Mouse (Mus musculus): ENCODE data around the gene Pef1. TPM values are rescaled to one million over a fixed set of nuclear protein-coding genes. Genes with fewer than 3 reads are reported as not detected.

The Pef1 gene
- total RNA-seq, 1 experiment from 2014 or later, result 15.4 TPM

DNA sequence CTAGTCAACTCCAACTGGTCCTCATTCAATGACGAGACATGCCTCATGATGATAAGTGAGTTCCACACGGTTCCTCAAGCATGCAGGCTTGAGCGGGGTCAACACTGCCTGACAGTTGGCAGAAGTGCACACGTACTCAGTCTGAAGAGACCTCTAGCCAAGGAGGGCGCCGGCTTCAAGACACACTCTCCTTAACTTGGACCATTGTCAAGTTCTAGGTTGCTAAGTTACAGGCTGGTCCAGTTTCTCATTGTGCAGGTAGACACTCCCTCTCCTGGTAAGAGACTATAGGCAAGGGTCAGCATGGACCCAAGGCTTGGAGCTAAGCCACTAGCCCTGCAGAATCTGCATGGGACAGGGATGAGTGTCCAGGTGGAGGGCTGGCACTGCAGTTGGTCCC lies 22.8 kb downstream of the Pef1 start:
- ATAC-seq (replicated peaks in 1 of 2; ENCODE audit: insufficient read depth in 1 of 2, low FRiP score in 2 of 2, low TSS enrichment in 1 of 2, low read depth in 1 of 2, poor library complexity in 2 of 2, severe bottlenecking in 2 of 2), result no peak

DNA sequence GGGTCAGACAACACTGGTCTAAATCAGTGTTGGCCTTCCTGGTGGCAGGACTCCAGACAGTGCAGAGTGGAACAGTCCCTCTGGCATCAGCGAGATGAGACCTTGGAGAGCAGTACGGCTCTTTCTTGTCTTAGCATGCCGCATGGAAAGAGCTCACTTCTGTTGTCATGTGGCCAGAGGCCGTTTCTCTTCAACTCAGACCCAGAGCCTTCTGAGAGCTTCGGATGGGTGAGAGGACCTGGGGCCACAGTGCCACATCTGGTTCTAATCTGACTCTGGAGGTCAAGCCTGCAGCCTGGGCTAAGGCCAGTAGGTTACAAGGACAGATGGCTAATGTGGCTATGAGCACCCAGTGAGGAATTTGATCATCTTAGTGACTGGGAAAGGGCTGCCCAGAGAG lies 23.6 kb downstream of the Pef1 start:
- ATAC-seq (replicated peaks in 1 of 2; ENCODE audit: insufficient read depth in 1 of 2, low FRiP score in 2 of 2, low TSS enrichment in 1 of 2, low read depth in 1 of 2, poor library complexity in 2 of 2, severe bottlenecking in 2 of 2), result no peak

DNA sequence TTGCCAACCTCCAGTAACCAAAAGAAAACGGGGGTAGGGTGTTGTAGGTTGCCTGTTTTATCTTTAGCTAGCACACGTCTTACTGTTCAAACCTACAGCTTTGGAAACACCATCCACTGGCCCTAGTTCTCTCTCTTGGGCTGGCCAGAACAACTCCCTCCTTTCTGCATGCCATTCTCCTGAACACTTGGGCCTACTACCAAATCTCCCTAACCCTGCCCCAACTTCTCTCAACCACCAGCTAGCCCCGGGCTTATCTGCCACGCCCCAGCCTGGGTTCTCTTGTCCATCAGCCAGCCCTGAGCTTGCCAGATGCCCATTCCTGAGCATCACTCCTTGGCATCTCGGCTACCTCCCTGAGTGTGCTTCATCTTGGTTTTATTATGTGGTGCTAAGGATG lies 26.5 kb downstream of the Pef1 start:
- no peak for ATAC-seq (replicated peaks in 1 of 2; ENCODE audit: insufficient read depth in 1 of 2, low FRiP score in 2 of 2, low TSS enrichment in 1 of 2, low read depth in 1 of 2, poor library complexity in 2 of 2, severe bottlenecking in 2 of 2)

DNA sequence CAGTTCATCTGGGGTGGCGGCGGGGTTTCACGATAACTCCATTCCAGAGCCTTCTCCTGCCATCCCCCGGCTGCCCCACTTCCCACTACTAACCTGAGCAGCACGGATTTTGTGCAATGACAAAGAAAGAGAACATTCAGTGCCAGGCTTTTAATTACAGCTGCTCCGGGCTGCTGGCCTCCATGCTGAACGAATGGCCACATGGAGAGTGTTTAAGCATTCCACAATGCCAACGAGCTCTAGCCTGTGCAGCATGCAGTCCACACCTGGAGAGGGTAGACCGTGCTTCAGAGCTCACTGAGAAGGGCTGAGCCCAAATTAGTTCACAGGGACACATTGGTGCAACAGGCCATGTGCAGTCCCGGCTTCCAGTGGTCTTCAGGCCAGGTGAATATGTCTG lies 27.7 kb downstream of the Pef1 start:
- ATAC-seq (replicated peaks in 1 of 2; ENCODE audit: insufficient read depth in 1 of 2, low FRiP score in 2 of 2, low TSS enrichment in 1 of 2, low read depth in 1 of 2, poor library complexity in 2 of 2, severe bottlenecking in 2 of 2), result no peak

DNA sequence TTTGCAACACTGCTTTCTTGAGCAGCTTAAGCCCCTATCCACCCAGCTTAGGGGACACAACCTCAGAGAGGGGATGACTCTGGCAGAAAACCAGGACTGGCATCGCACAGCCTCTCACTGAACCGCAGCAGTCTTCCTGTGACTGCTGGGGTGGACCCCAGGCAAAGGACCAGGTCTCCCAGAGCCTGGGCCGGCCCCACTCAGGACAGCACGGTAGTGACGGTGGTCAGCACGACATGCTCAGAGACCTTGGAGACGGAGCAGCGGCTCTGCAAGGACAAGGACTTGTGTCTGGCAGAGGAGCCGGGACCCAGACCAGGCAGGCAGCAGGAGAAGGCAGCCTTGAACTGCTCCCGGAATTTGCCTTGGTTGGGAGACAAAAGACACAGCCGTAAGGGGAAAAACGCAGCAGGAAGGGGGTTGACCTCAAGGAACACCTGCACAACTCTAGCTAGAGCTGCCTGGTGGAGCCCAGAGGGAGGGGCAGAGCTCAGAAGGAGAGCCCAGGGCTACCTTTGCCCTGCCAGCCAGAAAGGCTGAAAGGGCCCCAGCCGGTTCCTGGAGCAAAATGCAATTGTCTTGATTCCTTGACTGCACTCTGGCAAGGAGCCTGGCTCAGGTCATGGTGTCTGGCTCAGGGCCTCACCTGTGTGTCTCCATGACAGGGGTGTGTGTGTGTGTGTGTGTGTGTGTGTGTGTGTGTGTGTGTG lies 28.4 kb downstream of the Pef1 start:
- ATAC-seq (replicated peaks in 1 of 2; ENCODE audit: insufficient read depth in 1 of 2, low FRiP score in 2 of 2, low TSS enrichment in 1 of 2, low read depth in 1 of 2, poor library complexity in 2 of 2, severe bottlenecking in 2 of 2), result no peak

DNA sequence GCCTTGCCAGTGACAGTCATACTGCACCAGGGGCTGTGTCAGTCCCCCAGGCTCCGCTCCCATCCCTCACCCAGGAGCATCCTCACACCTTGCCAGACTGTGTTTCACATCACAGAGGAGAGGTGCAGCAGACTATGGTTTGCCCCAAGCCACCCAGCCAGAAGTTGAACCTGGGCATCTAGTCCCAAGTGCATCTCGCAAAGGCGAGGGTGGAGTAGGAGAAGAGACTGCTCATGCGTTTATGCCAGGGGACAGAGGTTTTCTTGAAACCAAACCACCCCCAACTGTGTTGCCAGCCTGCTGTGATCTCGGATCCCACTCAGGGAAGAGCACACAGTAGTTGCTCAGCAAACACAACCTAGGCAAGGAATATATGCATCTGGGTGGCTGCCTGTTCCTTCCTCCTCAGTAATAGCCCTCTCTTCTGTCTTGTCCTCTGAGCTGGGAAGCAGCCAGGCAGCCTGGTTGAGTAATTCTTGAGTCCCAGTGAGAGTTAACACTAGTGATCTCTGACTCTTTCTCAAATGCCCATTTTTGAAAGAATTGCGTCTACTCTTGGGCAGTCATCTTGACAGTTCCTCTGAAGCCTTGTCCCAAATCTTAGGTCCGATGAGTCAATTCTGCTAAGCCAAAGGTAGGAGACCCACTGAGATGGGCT lies 29.2 kb downstream of the Pef1 start:
- no peak for ATAC-seq (replicated peaks in 1 of 2; ENCODE audit: insufficient read depth in 1 of 2, low FRiP score in 2 of 2, low TSS enrichment in 1 of 2, low read depth in 1 of 2, poor library complexity in 2 of 2, severe bottlenecking in 2 of 2)

DNA sequence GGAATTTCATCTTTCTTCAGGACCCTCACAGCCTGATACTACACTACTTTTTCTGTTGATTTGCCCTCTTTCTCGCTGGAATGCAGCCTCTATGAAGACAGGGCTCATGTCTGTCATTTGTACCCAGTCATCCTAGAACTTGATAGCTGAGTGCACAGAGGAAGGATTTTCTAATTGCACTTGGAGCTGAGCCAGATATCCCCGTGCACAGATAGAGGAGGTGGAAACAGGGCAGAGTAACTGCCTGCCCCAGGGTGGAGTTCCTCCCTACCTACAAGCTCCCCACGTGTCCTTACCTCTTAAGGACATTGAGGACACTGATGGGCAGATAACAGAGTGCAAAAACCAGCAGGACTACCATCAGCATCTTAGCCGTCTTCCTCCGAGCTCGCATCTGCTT lies 31.0 kb downstream of the Pef1 start:
- no peak for ATAC-seq (replicated peaks in 1 of 2; ENCODE audit: insufficient read depth in 1 of 2, low FRiP score in 2 of 2, low TSS enrichment in 1 of 2, low read depth in 1 of 2, poor library complexity in 2 of 2, severe bottlenecking in 2 of 2)

DNA sequence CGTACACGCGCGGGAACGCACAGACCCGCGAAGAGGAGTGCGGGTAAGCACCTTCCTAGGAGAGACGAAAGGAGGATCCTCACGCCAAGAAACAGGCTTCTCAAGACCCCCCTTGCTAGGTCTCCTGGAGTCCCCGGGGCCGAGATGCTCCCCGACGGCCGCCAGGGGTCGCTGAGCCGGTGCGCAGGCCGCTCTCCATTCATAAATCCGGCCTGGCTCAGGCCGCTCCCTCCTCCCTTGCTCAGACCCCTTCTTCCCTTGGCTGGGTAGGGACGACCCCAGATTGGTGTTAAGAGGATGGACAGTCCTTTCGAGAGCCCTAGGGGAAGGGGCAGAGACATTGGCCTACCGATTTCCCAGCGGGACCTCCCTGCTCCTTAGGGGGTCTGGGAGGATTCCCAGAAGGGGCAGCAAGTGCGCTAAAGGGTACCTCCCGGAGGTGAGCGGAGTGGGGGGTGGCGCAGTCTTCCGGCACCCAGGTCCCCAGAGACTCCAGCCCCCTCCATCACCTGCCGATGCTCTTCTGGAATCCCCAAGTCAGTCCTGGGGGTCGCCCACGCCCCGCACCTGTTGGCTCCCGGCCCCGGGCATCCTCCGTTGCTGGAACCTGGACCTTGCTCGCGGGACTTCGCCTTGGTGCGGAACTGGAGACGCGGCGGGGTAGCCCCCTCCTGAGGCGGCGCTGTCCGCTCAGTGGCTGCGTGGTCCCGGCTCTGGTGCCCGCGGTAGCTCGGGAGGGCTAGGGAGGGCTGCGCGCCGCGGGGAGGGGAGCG lies 36.3 kb downstream of the Pef1 start:
- peak; percentile 60 to 81; a peak in 3 of 4 replicates for ATAC-seq (replicated peaks in 1 of 2; ENCODE audit: insufficient read depth in 1 of 2, low FRiP score in 2 of 2, low TSS enrichment in 1 of 2, low read depth in 1 of 2, poor library complexity in 2 of 2, severe bottlenecking in 2 of 2)

DNA sequence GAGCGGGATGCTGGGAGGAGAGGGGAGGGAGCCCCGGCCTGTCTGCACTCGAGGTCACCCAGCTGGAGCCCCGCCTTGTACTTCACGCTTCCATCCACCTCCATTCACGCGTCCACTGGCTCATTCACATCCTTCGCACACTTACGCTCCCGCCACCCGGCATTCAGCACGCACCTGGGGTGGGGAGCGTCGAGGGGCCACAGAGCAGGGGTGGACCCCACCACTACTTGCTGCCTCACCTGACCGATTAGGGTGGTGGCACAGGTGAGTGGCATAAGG lies 36.8 kb downstream of the Pef1 start, which contains the start of gene Hcrtr1:
Gene Hcrtr1 (minus strand): TSS at position 146 of the 279 bp plus-strand sequence.
- ATAC-seq (replicated peaks in 1 of 2; ENCODE audit: insufficient read depth in 1 of 2, low FRiP score in 2 of 2, low TSS enrichment in 1 of 2, low read depth in 1 of 2, poor library complexity in 2 of 2, severe bottlenecking in 2 of 2), result no peak

DNA sequence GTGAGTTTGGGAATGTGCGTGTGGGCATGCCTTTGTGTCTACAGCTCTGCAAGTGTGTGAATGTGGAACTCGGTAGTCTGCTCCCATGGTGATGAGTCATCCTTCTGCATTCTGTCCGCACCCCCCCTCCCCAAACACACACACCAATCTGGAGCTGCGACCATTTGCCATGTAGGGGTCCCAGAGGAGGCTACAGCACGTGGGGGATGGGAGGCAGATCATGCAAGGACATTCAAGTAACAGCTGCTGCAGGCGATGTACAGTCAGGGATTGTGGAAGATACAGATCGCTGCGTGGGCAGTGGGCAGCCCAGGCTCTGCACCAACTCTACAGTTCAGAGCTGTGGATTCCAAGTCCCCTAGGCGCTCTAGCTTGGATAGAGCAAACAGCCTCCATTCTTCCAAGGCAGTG lies 38.6 kb downstream of the Pef1 start:
- ATAC-seq (replicated peaks in 1 of 2; ENCODE audit: insufficient read depth in 1 of 2, low FRiP score in 2 of 2, low TSS enrichment in 1 of 2, low read depth in 1 of 2, poor library complexity in 2 of 2, severe bottlenecking in 2 of 2), result no peak

DNA sequence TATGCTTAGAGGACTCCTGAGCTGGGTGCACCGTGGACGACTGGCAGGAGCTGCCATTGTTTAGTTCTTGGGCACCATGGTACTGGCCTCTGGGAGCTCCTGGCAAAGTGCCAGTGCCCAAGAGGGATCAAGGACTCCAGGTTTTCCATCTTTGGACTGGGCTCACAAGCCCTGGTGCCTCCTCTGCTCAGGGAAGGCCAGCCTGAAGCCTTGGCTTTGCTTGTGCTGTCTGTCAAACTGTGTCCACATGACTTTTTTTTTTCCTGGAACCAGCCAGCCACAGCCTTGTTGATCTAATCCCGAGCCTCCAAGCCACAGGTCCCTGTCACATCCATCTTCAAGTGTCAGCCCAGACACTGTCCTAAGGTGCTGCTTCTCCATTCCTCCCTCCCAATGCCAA lies 39.4 kb downstream of the Pef1 start:
- no peak for ATAC-seq (replicated peaks in 1 of 2; ENCODE audit: insufficient read depth in 1 of 2, low FRiP score in 2 of 2, low TSS enrichment in 1 of 2, low read depth in 1 of 2, poor library complexity in 2 of 2, severe bottlenecking in 2 of 2)

DNA sequence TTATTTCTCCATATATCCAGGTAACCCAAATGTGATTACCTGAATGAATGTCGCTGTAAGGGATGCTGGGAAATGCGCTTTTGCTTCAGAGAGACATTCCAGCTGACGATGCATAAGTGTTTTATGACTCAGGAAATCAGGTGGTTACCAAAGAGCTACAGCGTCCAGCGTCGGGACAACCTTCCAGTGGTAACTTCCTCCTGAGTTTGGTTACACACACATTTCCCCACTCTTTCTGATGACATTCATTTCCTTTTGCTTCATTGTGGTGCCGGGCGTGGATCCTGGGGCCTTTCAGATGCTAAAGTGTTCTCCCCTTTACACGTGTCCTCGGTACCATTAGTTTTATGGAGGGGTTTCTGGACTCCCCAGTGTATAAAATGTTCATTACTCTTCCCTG lies 46.0 kb downstream of the Pef1 start:
- ATAC-seq (replicated peaks in 1 of 2; ENCODE audit: insufficient read depth in 1 of 2, low FRiP score in 2 of 2, low TSS enrichment in 1 of 2, low read depth in 1 of 2, poor library complexity in 2 of 2, severe bottlenecking in 2 of 2), result peak; percentile 75 to 85

DNA sequence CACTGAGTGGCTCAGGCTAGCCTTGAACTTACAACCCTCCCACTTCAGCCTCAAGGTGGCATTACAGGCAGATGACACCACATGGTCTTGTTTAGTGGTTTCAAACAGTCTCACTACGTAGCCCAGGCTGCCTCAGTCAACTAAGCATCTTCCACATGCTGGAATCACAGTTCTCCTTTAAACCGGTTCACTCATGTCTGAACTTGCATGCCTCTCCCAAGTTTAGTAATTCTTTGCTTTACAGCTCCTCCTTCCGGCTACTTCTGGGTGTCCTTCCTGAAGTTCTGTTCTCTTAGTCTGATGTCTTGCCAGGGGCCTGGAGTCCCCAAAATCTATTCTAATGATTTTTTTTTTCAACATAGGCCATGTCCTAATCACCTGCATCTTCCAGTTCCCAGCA lies 51.9 kb downstream of the Pef1 start:
- ATAC-seq (replicated peaks in 1 of 2; ENCODE audit: insufficient read depth in 1 of 2, low FRiP score in 2 of 2, low TSS enrichment in 1 of 2, low read depth in 1 of 2, poor library complexity in 2 of 2, severe bottlenecking in 2 of 2), result no peak

DNA sequence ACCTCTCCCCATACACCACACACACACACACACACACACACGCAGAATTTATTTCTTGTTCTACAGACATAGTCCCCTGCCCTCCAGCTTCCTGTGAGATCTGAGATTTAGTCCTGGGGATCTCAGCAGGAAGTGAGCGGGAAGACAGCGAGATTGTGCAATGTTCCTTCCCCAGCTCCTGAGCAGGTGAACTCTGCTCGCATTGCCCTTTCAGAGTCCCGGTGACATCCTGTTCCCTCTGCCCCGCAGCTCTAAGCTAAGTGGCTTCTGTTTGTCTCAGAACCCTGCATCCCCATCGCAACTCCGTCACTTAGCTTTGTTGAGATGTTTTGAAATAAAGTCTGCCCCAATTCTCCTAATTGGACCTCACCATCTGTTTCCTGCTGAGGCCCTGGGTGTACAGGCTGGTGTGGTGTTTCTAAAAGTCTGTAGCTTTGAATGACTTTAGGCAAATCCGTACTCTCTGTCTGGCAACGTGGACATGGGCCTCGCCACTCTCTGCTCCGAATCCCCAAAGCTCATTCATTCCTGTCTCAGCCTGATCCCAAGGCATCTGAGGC lies 54.5 kb downstream of the Pef1 start:
- ATAC-seq (replicated peaks in 1 of 2; ENCODE audit: insufficient read depth in 1 of 2, low FRiP score in 2 of 2, low TSS enrichment in 1 of 2, low read depth in 1 of 2, poor library complexity in 2 of 2, severe bottlenecking in 2 of 2), result peak; percentile 67 to 72

DNA sequence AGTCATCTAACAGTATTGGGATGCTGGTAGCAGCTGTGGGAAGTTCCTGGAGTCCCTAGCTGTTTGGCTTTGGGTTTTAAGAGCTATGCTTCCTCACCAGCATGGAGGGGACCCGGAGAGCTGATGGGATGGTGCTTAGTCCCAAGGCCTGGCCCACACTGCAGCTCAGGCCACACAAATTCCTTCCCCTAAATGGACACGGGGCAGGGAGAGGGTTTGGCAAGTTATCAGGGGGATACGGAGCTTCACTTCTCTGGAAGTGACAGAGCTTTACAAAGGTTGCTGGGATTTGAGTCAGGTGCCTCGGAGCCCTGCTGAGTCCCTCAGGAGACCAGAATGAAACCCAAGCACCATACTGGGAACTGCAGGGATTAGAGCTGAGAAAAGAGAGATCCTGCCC lies 59.0 kb downstream of the Pef1 start:
- ATAC-seq (replicated peaks in 1 of 2; ENCODE audit: insufficient read depth in 1 of 2, low FRiP score in 2 of 2, low TSS enrichment in 1 of 2, low read depth in 1 of 2, poor library complexity in 2 of 2, severe bottlenecking in 2 of 2), result no peak

DNA sequence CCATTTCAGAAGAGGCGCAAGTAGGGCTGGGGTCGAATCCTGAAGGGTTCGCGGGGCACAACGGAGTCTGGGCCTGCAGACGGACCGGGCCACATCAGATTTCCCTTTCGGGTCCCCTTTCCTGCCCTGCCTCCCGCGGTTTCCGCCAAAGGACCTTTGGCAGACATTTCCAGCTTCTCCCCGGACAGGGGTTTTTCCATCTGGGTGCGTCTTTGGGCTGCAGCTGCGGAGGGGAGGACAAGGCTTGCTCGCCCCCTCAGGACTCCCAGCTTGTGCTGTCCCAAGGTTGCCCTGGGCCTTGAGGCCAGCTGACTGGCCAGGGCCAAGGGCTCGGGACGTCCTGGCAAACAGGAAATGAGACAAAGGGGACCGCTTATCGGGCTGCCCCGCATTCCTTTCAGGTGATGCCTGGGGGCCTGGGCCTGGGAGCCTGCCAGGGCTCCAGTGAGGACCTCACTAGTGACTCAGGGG lies 61.1 kb downstream of the Pef1 start:
- ATAC-seq (replicated peaks in 1 of 2; ENCODE audit: insufficient read depth in 1 of 2, low FRiP score in 2 of 2, low TSS enrichment in 1 of 2, low read depth in 1 of 2, poor library complexity in 2 of 2, severe bottlenecking in 2 of 2), result 0 out of 4 replicates have a peak, but pooled peaks have one; percentile 3 to 7

DNA sequence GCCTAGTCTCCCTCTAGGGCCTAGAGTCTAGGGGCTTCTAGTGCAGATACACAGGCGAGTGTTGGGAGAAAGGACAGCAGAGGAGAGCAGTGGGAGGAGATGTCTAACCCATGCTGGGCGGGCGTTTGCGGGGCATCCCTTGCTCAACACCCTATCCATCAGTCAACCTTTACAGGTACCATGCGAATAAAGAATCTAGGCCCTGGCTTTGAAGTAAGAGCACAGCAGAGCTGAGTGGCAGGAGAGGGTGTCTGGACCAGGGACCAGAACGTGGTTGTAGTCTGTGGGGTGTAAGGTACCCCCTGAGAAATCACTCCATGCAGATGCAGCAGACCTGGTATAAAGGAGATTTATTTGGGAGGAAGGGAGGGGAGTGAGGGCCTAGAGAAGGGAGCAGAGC lies 61.8 kb downstream of the Pef1 start:
- ATAC-seq (replicated peaks in 1 of 2; ENCODE audit: insufficient read depth in 1 of 2, low FRiP score in 2 of 2, low TSS enrichment in 1 of 2, low read depth in 1 of 2, poor library complexity in 2 of 2, severe bottlenecking in 2 of 2), result no peak

DNA sequence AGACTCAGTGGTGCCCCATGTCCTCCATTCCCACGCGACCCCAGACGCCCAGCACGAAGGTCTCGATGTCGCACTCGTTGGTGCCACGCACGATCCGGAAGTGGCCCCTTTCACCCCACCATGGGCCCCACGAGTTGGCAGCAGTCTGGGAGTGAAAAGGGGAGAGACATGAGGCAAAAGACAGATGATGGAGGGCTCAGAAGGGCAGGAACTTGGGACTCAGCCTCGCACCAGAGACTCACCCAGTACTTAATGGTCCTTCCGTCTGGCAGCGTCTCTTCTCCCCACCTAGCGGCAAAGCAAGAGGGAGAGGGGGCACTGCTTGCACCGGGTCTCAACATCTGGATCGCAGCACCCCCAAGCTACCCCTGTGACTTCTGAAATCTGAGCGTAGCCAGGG lies 63.7 kb downstream of the Pef1 start:
- no peak for ATAC-seq (replicated peaks in 1 of 2; ENCODE audit: insufficient read depth in 1 of 2, low FRiP score in 2 of 2, low TSS enrichment in 1 of 2, low read depth in 1 of 2, poor library complexity in 2 of 2, severe bottlenecking in 2 of 2)

All from hematopoietic stem cell, adult 5-6 weeks (primary cell).